Mouse (Mus musculus): ENCODE measurements around the gene Olfr1255. TPM values are rescaled to one million over a fixed set of nuclear protein-coding genes. Genes with fewer than 3 reads are reported as not detected.

The Olfr1255 gene
- not detected in 2 replicates for polyA plus RNA-seq (2012)

GRCm38 (mm10) chr2:89811751-89812150 lies at the start of gene Olfr1255:
TSS of gene Olfr1255 (plus strand) at chr2:89812051.
- no peaks in the 10 kb centered on the region for H3K36me3 ChIP-seq (ENCODE audit: control insufficient read depth)
- H3K27me3 ChIP-seq (ENCODE audit: control insufficient read depth): no peaks in the 10 kb centered on the region
- H3K4me1 ChIP-seq (ENCODE audit: control insufficient read depth): no peaks in the 10 kb centered on the region
- TF ChIP-seq TAL1 (IDR thresholded peaks at IDR 0.05; ENCODE audit: low read length) (no peak), GATA1 (IDR thresholded peaks at IDR 0.05; ENCODE audit: low read length) (no peak)
- no peaks in the 10 kb centered on the region for H3K9me3 ChIP-seq (ENCODE audit: control insufficient read depth, low read length)
- no peak within 1 kb of the TSS for H3K4me3 ChIP-seq (replicated peaks)

- Histone ChIP-seq H3K4me3 (replicated peaks) (no peak within 1 kb of the TSS), H3K36me3 (ENCODE audit: control insufficient read depth) (no peaks in the 10 kb centered on the region), H3K27me3 (ENCODE audit: control insufficient read depth) (no peaks in the 10 kb centered on the region), H3K4me1 (ENCODE audit: control insufficient read depth) (no peaks in the 10 kb centered on the region), H3K9me3 (ENCODE audit: control insufficient read depth, low read length) (peaks cover 2% of the 10 kb centered on the region; the same call in 1 of the 2 replicates)
- TF ChIP-seq TAL1 (IDR thresholded peaks at IDR 0.05; ENCODE audit: low read length) (no peak), GATA1 (IDR thresholded peaks at IDR 0.05; ENCODE audit: low read length) (no peak)
Measured at GRCm38 (mm10) chr2:89793519-89793918, 18.3 kb upstream of the Olfr1255 start, which contains the start of gene Olfr1254. TSS of gene Olfr1254 (minus strand) at chr2:89793619.

GRCm38 (mm10) chr2:89799583-89799982 lies 12.3 kb upstream of the Olfr1255 start:
- no peak for TF ChIP-seq GATA1 (IDR thresholded peaks at IDR 0.05; ENCODE audit: low read length)
- TF ChIP-seq TAL1 (IDR thresholded peaks at IDR 0.05; ENCODE audit: low read length): no peak
- H3K9me3 ChIP-seq (ENCODE audit: control insufficient read depth, low read length): peaks cover 2% of the 10 kb centered on the region; the same call in 1 of the 2 replicates
- no peaks in the 10 kb centered on the region for H3K4me1 ChIP-seq (ENCODE audit: control insufficient read depth)
- no peaks in the 10 kb centered on the region for H3K27me3 ChIP-seq (ENCODE audit: control insufficient read depth)
- no peaks in the 10 kb centered on the region for H3K36me3 ChIP-seq (ENCODE audit: control insufficient read depth)
- H3K4me3 ChIP-seq (replicated peaks): no peak overlapping the region

- H3K9me3 ChIP-seq (ENCODE audit: control insufficient read depth, low read length): no peaks in the 10 kb centered on the region; the same call in 1 of the 2 replicates
Measured at GRCm38 (mm10) chr2:89810751-89811150, 1.1 kb upstream of the Olfr1255 start.

GRCm38 (mm10) chr2:89820216-89820615 lies 8.4 kb downstream of the Olfr1255 start:
- H3K4me1 ChIP-seq (ENCODE audit: control insufficient read depth): no peaks in the 10 kb centered on the region
- TF ChIP-seq TAL1 (IDR thresholded peaks at IDR 0.05; ENCODE audit: low read length): no peak
- no peak for TF ChIP-seq GATA1 (IDR thresholded peaks at IDR 0.05; ENCODE audit: low read length)

More at GRCm38 (mm10) chr2:89810751-89811150, 1.1 kb upstream of the Olfr1255 start:
- H3K4me1 ChIP-seq (ENCODE audit: control insufficient read depth): no peaks in the 10 kb centered on the region
- no peak overlapping the region for H3K4me3 ChIP-seq (replicated peaks)
- TF ChIP-seq TAL1 (IDR thresholded peaks at IDR 0.05; ENCODE audit: low read length) (no peak), GATA1 (IDR thresholded peaks at IDR 0.05; ENCODE audit: low read length) (no peak)
- no peaks in the 10 kb centered on the region for H3K36me3 ChIP-seq (ENCODE audit: control insufficient read depth)
- H3K27me3 ChIP-seq (ENCODE audit: control insufficient read depth): no peaks in the 10 kb centered on the region

GRCm38 (mm10) chr2:89841455-89841854 lies 29.6 kb downstream of the Olfr1255 start, which contains the start of gene Olfr1256:
TSS of gene Olfr1256 (minus strand) at chr2:89841555.
- Histone ChIP-seq H3K9me3 (ENCODE audit: control insufficient read depth, low read length) (no peaks in the 10 kb centered on the region; the same call in 1 of the 2 replicates), H3K4me3 (replicated peaks) (no peak within 1 kb of the TSS), H3K27me3 (ENCODE audit: control insufficient read depth) (no peaks in the 10 kb centered on the region), H3K36me3 (ENCODE audit: control insufficient read depth) (no peaks in the 10 kb centered on the region), H3K4me1 (ENCODE audit: control insufficient read depth) (no peaks in the 10 kb centered on the region)
- no peak for TF ChIP-seq GATA1 (IDR thresholded peaks at IDR 0.05; ENCODE audit: low read length)
- TF ChIP-seq TAL1 (IDR thresholded peaks at IDR 0.05; ENCODE audit: low read length): no peak

More at GRCm38 (mm10) chr2:89820216-89820615, 8.4 kb downstream of the Olfr1255 start:
- Histone ChIP-seq H3K36me3 (ENCODE audit: control insufficient read depth) (no peaks in the 10 kb centered on the region), H3K4me3 (replicated peaks) (no peak overlapping the region), H3K9me3 (ENCODE audit: control insufficient read depth, low read length) (no peaks in the 10 kb centered on the region), H3K27me3 (ENCODE audit: control insufficient read depth) (no peaks in the 10 kb centered on the region)

- Histone ChIP-seq H3K36me3 (ENCODE audit: control insufficient read depth) (no peaks in the 10 kb centered on the region), H3K9me3 (ENCODE audit: control insufficient read depth, low read length) (peaks cover 2% of the 10 kb centered on the region; the same call in 1 of the 2 replicates), H3K27me3 (ENCODE audit: control insufficient read depth) (no peaks in the 10 kb centered on the region), H3K4me3 (replicated peaks) (no peak within 1 kb of the TSS), H3K4me1 (ENCODE audit: control insufficient read depth) (no peaks in the 10 kb centered on the region)
- TF ChIP-seq TAL1 (IDR thresholded peaks at IDR 0.05; ENCODE audit: low read length): no peak
- no peak for TF ChIP-seq GATA1 (IDR thresholded peaks at IDR 0.05; ENCODE audit: low read length)
Measured at GRCm38 (mm10) chr2:89848105-89848504, 36.3 kb downstream of the Olfr1255 start, which contains the start of gene Olfr48. TSS of gene Olfr48 (minus strand) at chr2:89848205.

- Histone ChIP-seq H3K27me3 (ENCODE audit: control insufficient read depth) (no peaks in the 10 kb centered on the region), H3K4me3 (replicated peaks) (no peak overlapping the region), H3K36me3 (ENCODE audit: control insufficient read depth) (no peaks in the 10 kb centered on the region), H3K4me1 (ENCODE audit: control insufficient read depth) (no peaks in the 10 kb centered on the region), H3K9me3 (ENCODE audit: control insufficient read depth, low read length) (peaks cover 2% of the 10 kb centered on the region; the same call in 1 of the 2 replicates)
- no peak for TF ChIP-seq TAL1 (IDR thresholded peaks at IDR 0.05; ENCODE audit: low read length)
- TF ChIP-seq GATA1 (IDR thresholded peaks at IDR 0.05; ENCODE audit: low read length): no peak
Measured at GRCm38 (mm10) chr2:89849230-89849629, 37.4 kb downstream of the Olfr1255 start.

Other genes starting within 250 kb of the Olfr1255 start
- gene Olfr1245, start 233.6 kb upstream of the Olfr1255 start, polyA plus RNA-seq (2012): not detected in 2 replicates
- gene Olfr1246, start 218.9 kb upstream of the Olfr1255 start, polyA plus RNA-seq (2012): not detected in 2 replicates
- gene Olfr1247, start 197.9 kb upstream of the Olfr1255 start, polyA plus RNA-seq (2012): 0.01 TPM in 1 of 2 replicates, not detected in the other
- not detected in 2 replicates for gene Olfr1248, start 193.8 kb upstream of the Olfr1255 start, polyA plus RNA-seq (2012)
- not detected in 2 replicates for gene Olfr1249, start 177.1 kb upstream of the Olfr1255 start, polyA plus RNA-seq (2012)
- not detected in 2 replicates for gene Olfr1250, start 150.6 kb upstream of the Olfr1255 start, polyA plus RNA-seq (2012)
- gene Olfr1251, start 140.1 kb upstream of the Olfr1255 start, polyA plus RNA-seq (2012): not detected in 2 replicates
- gene Olfr1252, start 87.0 kb upstream of the Olfr1255 start, polyA plus RNA-seq (2012): not detected in 2 replicates
- not detected in 2 replicates for gene Olfr1253, start 55.0 kb upstream of the Olfr1255 start, polyA plus RNA-seq (2012)
- gene Olfr1254, start 18.4 kb upstream of the Olfr1255 start, polyA plus RNA-seq (2012): not detected in 2 replicates
- 0.02 TPM in 1 of 2 replicates, not detected in the other for gene Olfr1256, start 29.5 kb downstream of the Olfr1255 start, polyA plus RNA-seq (2012)
- gene Olfr48, start 36.2 kb downstream of the Olfr1255 start, polyA plus RNA-seq (2012): not detected in 2 replicates
- not detected in 2 replicates for gene Olfr1257, start 66.4 kb downstream of the Olfr1255 start, polyA plus RNA-seq (2012)
- gene Olfr1258, start 115.3 kb downstream of the Olfr1255 start, polyA plus RNA-seq (2012): not detected in 2 replicates
- gene Olfr1259, start 136.6 kb downstream of the Olfr1255 start, polyA plus RNA-seq (2012): not detected in 2 replicates
- gene Olfr1260, start 162.3 kb downstream of the Olfr1255 start, polyA plus RNA-seq (2012): 0.01 TPM in 1 of 2 replicates, not detected in the other
- gene Olfr1261, start 179.2 kb downstream of the Olfr1255 start, polyA plus RNA-seq (2012): not detected in 2 replicates
- gene Olfr1262, start 188.1 kb downstream of the Olfr1255 start, polyA plus RNA-seq (2012): not detected in 2 replicates
- gene Olfr1263, start 200.1 kb downstream of the Olfr1255 start, polyA plus RNA-seq (2012): not detected in 2 replicates
- 0.01 TPM in 1 of 2 replicates, not detected in the other for gene Olfr1264, start 213.5 kb downstream of the Olfr1255 start, polyA plus RNA-seq (2012)
- not detected in 2 replicates for gene Olfr1265, start 223.3 kb downstream of the Olfr1255 start, polyA plus RNA-seq (2012)